Mouse (Mus musculus) liver, embryonic 16.5 days (tissue): ENCODE results near the gene Tuba1c. TPM values are rescaled to one million over a fixed set of nuclear protein-coding genes. Genes with fewer than 3 reads are reported as not detected.
A peak's percentile ranks its signal among the peaks of the same experiment; 100 is the strongest.

Source experiments
- ATAC-seq: fragments of 200-750 bp; cut with Nextera tagmentation; 2 replicates; pipeline ENCODE4 v1.8.0; 2017; ENCODE audit warnings: low read depth, mild to moderate bottlenecking, moderate number of reproducible peaks, moderate library complexity
- H3K27ac ChIP-seq: fragments of 300-500 bp; sonication (generic); 2 replicates; pipeline ENCODE4 v1.5.1; 2014; ENCODE audit warnings: mild to moderate bottlenecking, low read length
- H3K27me3 ChIP-seq: fragments of 300-500 bp; sonication (generic); 2 replicates; pipeline ENCODE4 v1.6.1; 2014; ENCODE audit warnings: low read depth, low read length, mixed read lengths; ENCODE audit not compliant: control insufficient read depth, insufficient read depth
- H3K36me3 ChIP-seq: fragments of 300-500 bp; sonication (generic); 2 replicates; pipeline ENCODE4 v1.6.1; 2014; ENCODE audit warnings: mild to moderate bottlenecking; ENCODE audit not compliant: control insufficient read depth, insufficient read depth
- H3K4me1 ChIP-seq: fragments of 300-500 bp; sonication (generic); 2 replicates; pipeline ENCODE4 v1.6.1; 2014; ENCODE audit warnings: low read depth, low read length, mixed read lengths; ENCODE audit not compliant: control insufficient read depth
- H3K4me2 ChIP-seq: fragments of 300-500 bp; sonication (generic); 2 replicates; pipeline ENCODE4 v1.6.1; 2014; ENCODE audit warnings: low read depth, low read length, mixed read lengths
- H3K4me3 ChIP-seq: fragments of 300-500 bp; sonication (generic); 2 replicates; pipeline ENCODE4 v1.5.1; 2014; ENCODE audit warnings: low read depth, mild to moderate bottlenecking, low read length
- H3K9ac ChIP-seq: fragments of 300-500 bp; sonication (generic); 2 replicates; pipeline ENCODE4 v1.6.1; 2014; ENCODE audit warnings: low read depth, low read length
- H3K9me3 ChIP-seq: fragments of 300-500 bp; sonication (generic); replicated peaks from 2 replicates; pipeline ENCODE4 v1.6.1; 2016; ENCODE audit warnings: low read length; ENCODE audit not compliant: control insufficient read depth
- WGBS: fragments of 180-500 bp; shearing (Covaris S2); extraction: QIAGEN DNeasy Blood & Tissue Kit; methylation state at CpG from one replicate; pipeline ENCODE4 v1.1.7; 2014; ENCODE audit not compliant: insufficient replicate concordance; 5-methylcytosine and 5-hydroxymethylcytosine counted together
- polyA plus RNA-seq: library from polyadenylated mRNA; unstranded; fragments of >200 nt; fragmentation: Nextera tagmentation; extraction: Ambion mirVana; gene quantifications from 2 replicates; pipeline ENCODE4 v1.2.1, GENCODE M21; 2015

Gene Tuba1c
- polyA plus RNA-seq, 1 experiment from 2014 or later: 260 TPM

- ATAC-seq: no peak
- H3K9me3 ChIP-seq: no peaks in the 10 kb centered on the region; the same call in 1 of the 2 replicates
- WGBS: 83% methylated on average over 7 of the region's 7 CpGs
- H3K9ac ChIP-seq: no peak overlapping the region
- no peak overlapping the region for H3K27ac ChIP-seq
- no peak overlapping the region for H3K4me3 ChIP-seq
- H3K27me3 ChIP-seq: no peaks in the 10 kb centered on the region
- no peaks in the 10 kb centered on the region for H3K36me3 ChIP-seq
- no peak overlapping the region for H3K4me2 ChIP-seq
- peaks cover 3% of the 10 kb centered on the region; the same call in 1 of the 2 replicates for H3K4me1 ChIP-seq
Measured at GRCm38 (mm10) chr15:99021255-99021654, 8.4 kb upstream of the Tuba1c start.

GRCm38 (mm10) chr15:99024668-99025314 is 4.9 kb upstream of the Tuba1c start:
- WGBS: 16% methylated on average over 7 of the region's 8 CpGs
- Histone ChIP-seq H3K4me2 (no peak overlapping the region), H3K27me3 (no peaks in the 10 kb centered on the region), H3K36me3 (no peaks in the 10 kb centered on the region), H3K9me3 (no peaks in the 10 kb centered on the region; the same call in 1 of the 2 replicates), H3K4me3 (no peak overlapping the region), H3K27ac (no peak overlapping the region), H3K9ac (no peak overlapping the region), H3K4me1 (peaks cover 12% of the 10 kb centered on the region)
- no peak for ATAC-seq

- H3K9ac ChIP-seq: no peak overlapping the region
- no peak for ATAC-seq
- no peaks in the 10 kb centered on the region for H3K27me3 ChIP-seq
- 52% methylated on average over 13 of the region's 13 CpGs for WGBS
- H3K4me1 ChIP-seq: peaks cover 12% of the 10 kb centered on the region
- no peak overlapping the region for H3K27ac ChIP-seq
- no peak overlapping the region for H3K4me2 ChIP-seq
- H3K9me3 ChIP-seq: no peaks in the 10 kb centered on the region; the same call in 1 of the 2 replicates
- no peak overlapping the region for H3K4me3 ChIP-seq
- no peaks in the 10 kb centered on the region for H3K36me3 ChIP-seq
Measured at GRCm38 (mm10) chr15:99025414-99025813, 4.3 kb upstream of the Tuba1c start.

- no peak for ATAC-seq
- Histone ChIP-seq H3K27ac (no peak overlapping the region), H3K9ac (no peak overlapping the region), H3K27me3 (no peaks in the 10 kb centered on the region), H3K9me3 (no peaks in the 10 kb centered on the region; the same call in 1 of the 2 replicates), H3K4me2 (no peak overlapping the region), H3K4me1 (peaks cover 12% of the 10 kb centered on the region), H3K4me3 (no peak overlapping the region), H3K36me3 (no peaks in the 10 kb centered on the region)
- WGBS: 39% methylated on average over 4 of the region's 4 CpGs
Measured at GRCm38 (mm10) chr15:99026259-99026658, 3.4 kb upstream of the Tuba1c start.

GRCm38 (mm10) chr15:99027116-99027515 is 2.6 kb upstream of the Tuba1c start:
- whole genome bisulfite sequencing: 67% methylated on average over 5 of the region's 5 CpGs
- H3K4me1 ChIP-seq: peaks cover 15% of the 10 kb centered on the region
- H3K9me3 ChIP-seq: no peaks in the 10 kb centered on the region
- H3K4me2 ChIP-seq: no peak overlapping the region
- H3K9ac ChIP-seq: no peak overlapping the region
- H3K27ac ChIP-seq: no peak overlapping the region
- no peaks in the 10 kb centered on the region for H3K27me3 ChIP-seq
- ATAC-seq: no peak
- no peaks in the 10 kb centered on the region; the same call in 1 of the 2 replicates for H3K36me3 ChIP-seq
- no peak overlapping the region for H3K4me3 ChIP-seq

GRCm38 (mm10) chr15:99028874-99029458 is 725 bp upstream of the Tuba1c start:
- peaks cover 33% of the 10 kb centered on the region for H3K4me1 ChIP-seq
- WGBS: under 1% methylated on average over 10 of the region's 10 CpGs
- peak overlapping the region; percentile 90 for H3K9ac ChIP-seq
- H3K36me3 ChIP-seq: peaks cover 10% of the 10 kb centered on the region
- peak overlapping the region; percentile 79 for H3K4me2 ChIP-seq
- peak overlapping the region; percentile 76 for H3K4me3 ChIP-seq
- ATAC-seq: no peak
- H3K27me3 ChIP-seq: no peaks in the 10 kb centered on the region
- H3K9me3 ChIP-seq: no peaks in the 10 kb centered on the region
- H3K27ac ChIP-seq: peak overlapping the region; percentile 96

- Histone ChIP-seq H3K27me3 (no peaks in the 10 kb centered on the region), H3K4me1 (peaks cover 38% of the 10 kb centered on the region), H3K9ac (peak overlapping the region; percentile 88), H3K4me2 (peak overlapping the region; percentile 79), H3K9me3 (no peaks in the 10 kb centered on the region), H3K4me3 (peak overlapping the region; percentile 76), H3K27ac (peak overlapping the region; percentile 96), H3K36me3 (peaks cover 25% of the 10 kb centered on the region)
- ATAC-seq: peak; percentile 74
- WGBS: 2% methylated on average over 26 of the region's 26 CpGs
Measured at GRCm38 (mm10) chr15:99030585-99031387, 1.1 kb downstream of the Tuba1c start.

GRCm38 (mm10) chr15:99031388-99031675 is 1.6 kb downstream of the Tuba1c start:
- ATAC-seq: no peak
- 27% methylated on average over 4 of the region's 4 CpGs for WGBS
- Histone ChIP-seq H3K9ac (peak overlapping the region; percentile 88), H3K36me3 (peaks cover 30% of the 10 kb centered on the region), H3K4me3 (peak overlapping the region; percentile 76), H3K4me2 (peak overlapping the region; percentile 79), H3K9me3 (no peaks in the 10 kb centered on the region), H3K27ac (peak overlapping the region; percentile 96), H3K4me1 (peaks cover 39% of the 10 kb centered on the region), H3K27me3 (no peaks in the 10 kb centered on the region)
